Mouse (Mus musculus) heart, adult 2 months (tissue): ENCODE results near the gene Tkt.

ENCODE experiments used
- CTCF ChIP-seq: fragments of 200-600 bp; IDR thresholded peaks from 2 replicates; pipeline ENCODE4 v1.8.1; 2022; ENCODE audit warnings: antibody characterized with exemption, mild to moderate bottlenecking, moderate library complexity
- POLR2A ChIP-seq: fragments of 200-500 bp; IDR thresholded peaks from 2 replicates; pipeline ENCODE4 v1.6.1; 2011; ENCODE audit warnings: mild to moderate bottlenecking, low read depth, low read length, control low read depth; ENCODE audit not compliant: insufficient read depth

GRCm38 (mm10) chr14:30551981-30552380 lies 3.8 kb downstream of the Tkt start:
- TF ChIP-seq CTCF (no peak), POLR2A (no peak)
